Mouse (Mus musculus): ENCODE data around the gene Gm10521.

- TF ChIP-seq CTCF (conservative IDR thresholded peaks at IDR 0.05 in 1 of 2, IDR thresholded peaks at IDR 0.05 in 1 of 2; ENCODE audit: low read depth in 2 of 2, low read length in 2 of 2) (no peak), RAD21 (IDR thresholded peaks at IDR 0.05; ENCODE audit: low read depth, low read length) (no peak; the same call in 1 of the 2 replicates)
These were observed 20.4 kb downstream of the Gm10521 start for GRCm38 (mm10) chr1:171915638-171916458.

Data from CH12.LX (cell line).